Mouse (Mus musculus) ES-Bruce4 (cell line): ENCODE measurements around the gene Spef1. TPM values are rescaled to one million over a fixed set of nuclear protein-coding genes. Genes with fewer than 3 reads are reported as not detected.

Experiments
- H3K27ac ChIP-seq: 2 replicates; pipeline ENCODE4 v1.5.1; 2012; ENCODE audit warnings: low read length, inconsistent platforms; ENCODE audit not compliant: insufficient read depth
- H3K27me3 ChIP-seq: 2 replicates; pipeline ENCODE4 v1.6.1; 2012; ENCODE audit warnings: mild to moderate bottlenecking, low read length, inconsistent platforms; ENCODE audit not compliant: control insufficient read depth, poor library complexity, insufficient read depth, severe bottlenecking
- H3K36me3 ChIP-seq: 2 replicates; pipeline ENCODE4 v1.6.1; 2012; ENCODE audit warnings: inconsistent platforms, mild to moderate bottlenecking, low read length, moderate library complexity; ENCODE audit not compliant: control insufficient read depth, poor library complexity, insufficient read depth, severe bottlenecking
- H3K4me1 ChIP-seq: one replicate; pipeline ENCODE4 v1.8.1; 2011; ENCODE audit warnings: low read length; ENCODE audit not compliant: control insufficient read depth, insufficient read depth
- H3K4me3 ChIP-seq: 2 replicates; pipeline ENCODE4 v1.5.1; 2011; ENCODE audit warnings: low read depth, mild to moderate bottlenecking, low read length
- H3K9ac ChIP-seq: 2 replicates; pipeline ENCODE4 v1.6.1; 2012; ENCODE audit warnings: low read depth, mild to moderate bottlenecking, inconsistent platforms; ENCODE audit not compliant: poor library complexity, severe bottlenecking
- H3K9me3 ChIP-seq: replicated peaks from 2 replicates; pipeline ENCODE4 v1.6.1; 2012; ENCODE audit warnings: mild to moderate bottlenecking, low read length, inconsistent platforms; ENCODE audit not compliant: control insufficient read depth, poor library complexity, insufficient read depth, severe bottlenecking
- CTCF ChIP-seq: IDR thresholded peaks from one replicate; pipeline ENCODE4 v1.8.1; 2011; ENCODE audit warnings: low read depth, low read length
- EP300 ChIP-seq: IDR thresholded peaks from 2 replicates; pipeline ENCODE4 v1.6.1; 2011; ENCODE audit warnings: low read depth, low read length; ENCODE audit not compliant: insufficient read depth
- POLR2A ChIP-seq: IDR thresholded peaks from one replicate; pipeline ENCODE4 v1.8.1; 2011; ENCODE audit warnings: low read length; ENCODE audit not compliant: insufficient read depth
- polyA plus RNA-seq: library from polyadenylated mRNA; stranded (reverse); fragments of >200 nt; gene quantifications from 2 replicates; pipeline ENCODE4 v1.2.4, GENCODE M21; 2011; ENCODE audit warnings: low read depth; ENCODE audit not compliant: missing spikeins, insufficient read depth, insufficient read length

Spef1 gene
- polyA plus RNA-seq, 1 experiment, result 1.2 TPM

- TF ChIP-seq POLR2A (no peak), EP300 (no peak), CTCF (no peak)
- H3K36me3 ChIP-seq, result no peaks in the 10 kb centered on the region
- peaks cover 2% of the 10 kb centered on the region for H3K4me1 ChIP-seq
- no peaks in the 10 kb centered on the region for H3K27me3 ChIP-seq
- H3K27ac ChIP-seq, result 0 out of 2 replicates have a peak overlapping the region, but pooled peaks have one; percentile 7
- H3K9me3 ChIP-seq, result no peaks in the 10 kb centered on the region
- no peak overlapping the region for H3K4me3 ChIP-seq
- 0 out of 2 replicates have a peak overlapping the region, but pooled peaks have one; percentile 53 for H3K9ac ChIP-seq
Measured at GRCm38 (mm10) chr2:131209125-131209795, 22.2 kb upstream of the Spef1 start.

- Histone ChIP-seq H3K4me1 (peaks cover 2% of the 10 kb centered on the region), H3K27ac (no peak overlapping the region), H3K27me3 (no peaks in the 10 kb centered on the region), H3K9ac (no peak overlapping the region), H3K36me3 (no peaks in the 10 kb centered on the region), H3K9me3 (no peaks in the 10 kb centered on the region), H3K4me3 (no peak overlapping the region)
- TF ChIP-seq CTCF (no peak), POLR2A (no peak), EP300 (no peak)
Measured at GRCm38 (mm10) chr2:131208356-131208755, 21.3 kb upstream of the Spef1 start.

GRCm38 (mm10) chr2:131206778-131207177 lies 19.7 kb upstream of the Spef1 start, which contains the start of gene Ap5s1:
Gene Ap5s1 (plus strand): TSS chr2:131207078.
- TF ChIP-seq POLR2A (no peak), EP300 (no peak), CTCF (no peak)
- H3K36me3 ChIP-seq, result no peaks in the 10 kb centered on the region
- H3K4me1 ChIP-seq, result peaks cover 2% of the 10 kb centered on the region
- H3K27me3 ChIP-seq, result no peaks in the 10 kb centered on the region
- no peak within 1 kb of the TSS for H3K4me3 ChIP-seq
- H3K27ac ChIP-seq, result no peak within 1 kb of the TSS
- no peak within 1 kb of the TSS for H3K9ac ChIP-seq
- no peaks in the 10 kb centered on the region for H3K9me3 ChIP-seq

GRCm38 (mm10) chr2:131205521-131206182 lies 18.6 kb upstream of the Spef1 start:
- TF ChIP-seq CTCF (no peak), EP300 (no peak), POLR2A (no peak)
- no peaks in the 10 kb centered on the region for H3K9me3 ChIP-seq
- H3K9ac ChIP-seq, result no peak overlapping the region
- no peak overlapping the region for H3K4me3 ChIP-seq
- no peak overlapping the region for H3K27ac ChIP-seq
- H3K27me3 ChIP-seq, result no peaks in the 10 kb centered on the region
- H3K4me1 ChIP-seq, result peaks cover 2% of the 10 kb centered on the region
- H3K36me3 ChIP-seq, result no peaks in the 10 kb centered on the region

DNA sequence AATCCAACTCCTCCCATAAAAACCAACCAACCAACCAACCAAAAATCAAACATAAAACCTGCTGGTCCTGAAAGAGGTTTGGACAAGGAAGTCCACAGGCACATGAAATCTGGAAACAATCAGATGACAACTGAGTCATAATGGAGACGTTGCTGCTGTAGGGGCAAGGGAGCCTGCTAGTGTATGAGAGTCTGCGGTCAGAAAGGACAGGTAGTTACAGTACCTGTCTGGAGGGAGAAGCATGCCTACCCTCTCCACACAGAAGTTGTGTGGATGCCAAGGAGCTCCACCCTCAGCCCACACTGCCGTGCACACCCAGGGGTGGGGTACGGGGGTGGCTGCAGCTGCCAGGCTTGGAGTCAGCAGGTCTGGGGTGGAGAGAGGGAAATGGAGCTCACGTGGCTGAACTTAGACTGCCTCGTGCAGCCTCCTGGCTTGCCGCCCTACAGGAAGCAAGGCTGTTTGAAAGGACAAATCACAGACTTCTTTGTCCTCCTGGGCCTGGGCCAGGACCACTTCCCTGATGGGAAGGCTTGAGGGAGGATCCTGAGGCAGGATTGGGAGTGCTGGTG lies 17.4 kb upstream of the Spef1 start:
- H3K4me3 ChIP-seq, result no peak overlapping the region
- TF ChIP-seq CTCF (no peak), POLR2A (no peak), EP300 (no peak)
- H3K27me3 ChIP-seq, result no peaks in the 10 kb centered on the region
- H3K9me3 ChIP-seq, result no peaks in the 10 kb centered on the region
- no peak overlapping the region for H3K27ac ChIP-seq
- no peaks in the 10 kb centered on the region for H3K36me3 ChIP-seq
- no peak overlapping the region for H3K9ac ChIP-seq
- H3K4me1 ChIP-seq, result peaks cover 2% of the 10 kb centered on the region
